Mouse (Mus musculus) megakaryocyte, embryonic 14.5 days (primary cell): ENCODE measurements around the gene Zmym6. TPM values are rescaled to one million over a fixed set of nuclear protein-coding genes. Genes with fewer than 3 reads are reported as not detected.

Experiments used
- H3K27me3 ChIP-seq: replicated peaks from 2 replicates; pipeline ENCODE3; 2012; ENCODE audit warnings: inconsistent platforms
- H3K36me3 ChIP-seq: replicated peaks from 2 replicates; pipeline ENCODE3; 2012; ENCODE audit warnings: low read length, inconsistent platforms, mixed read lengths
- H3K4me1 ChIP-seq: 2 replicates; pipeline ENCODE4 v1.6.1; 2012; ENCODE audit warnings: inconsistent platforms
- H3K4me3 ChIP-seq: replicated peaks from 2 replicates; pipeline ENCODE3; 2012; ENCODE audit warnings: moderate library complexity, mild to moderate bottlenecking, inconsistent platforms
- H3K9me3 ChIP-seq: 2 replicates; pipeline ENCODE4 v1.6.1; 2012; ENCODE audit warnings: inconsistent platforms
- FLI1 ChIP-seq: IDR thresholded peaks from 2 replicates; pipeline ENCODE4 v1.6.1; 2012; ENCODE audit warnings: low read length, inconsistent platforms, mixed read lengths
- GATA1 ChIP-seq: IDR thresholded peaks from 3 replicates; pipeline ENCODE4 v1.6.1; 2012; ENCODE audit warnings: mixed read lengths, low read length, inconsistent platforms, borderline replicate concordance
- polyA plus RNA-seq: library from polyadenylated mRNA; stranded (reverse); fragments of >175 nt; gene quantifications from 2 replicates; pipeline ENCODE4 v1.2.3, GENCODE M21; 2012; ENCODE audit warnings: low replicate concordance; ENCODE audit not compliant: insufficient read depth

Gene Zmym6
- polyA plus RNA-seq, 1 experiment: 0.09 TPM

DNA sequence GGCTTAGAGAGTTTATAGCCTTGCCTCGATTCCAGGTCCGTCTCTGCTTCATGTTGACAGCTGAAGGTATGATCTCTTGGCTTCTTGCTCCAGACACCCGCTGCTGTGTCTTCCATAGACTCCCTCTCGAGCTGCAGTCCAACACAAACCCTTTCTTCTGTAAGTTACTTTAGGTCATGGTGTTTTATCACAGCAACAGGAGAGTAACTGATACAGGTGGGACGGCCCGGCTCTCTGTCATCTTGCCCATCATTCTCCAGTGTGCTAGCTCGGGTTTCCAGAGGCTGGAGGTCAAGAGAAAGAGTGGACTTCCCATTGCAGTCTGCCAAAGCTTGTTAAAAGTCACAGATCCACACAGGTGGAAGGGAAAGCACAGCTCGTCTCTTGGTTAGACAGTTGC lies 86.7 kb downstream of the Zmym6 start:
- no peaks in the 10 kb centered on the region for H3K36me3 ChIP-seq
- peaks cover 41% of the 10 kb centered on the region for H3K27me3 ChIP-seq
- peaks cover 8% of the 10 kb centered on the region for H3K4me1 ChIP-seq
- 0 out of 2 replicates have a peak, but pooled peaks cover 3% of the 10 kb centered on the region for H3K9me3 ChIP-seq
- TF ChIP-seq FLI1 (no peak), GATA1 (no peak)
- no peak overlapping the region for H3K4me3 ChIP-seq

DNA sequence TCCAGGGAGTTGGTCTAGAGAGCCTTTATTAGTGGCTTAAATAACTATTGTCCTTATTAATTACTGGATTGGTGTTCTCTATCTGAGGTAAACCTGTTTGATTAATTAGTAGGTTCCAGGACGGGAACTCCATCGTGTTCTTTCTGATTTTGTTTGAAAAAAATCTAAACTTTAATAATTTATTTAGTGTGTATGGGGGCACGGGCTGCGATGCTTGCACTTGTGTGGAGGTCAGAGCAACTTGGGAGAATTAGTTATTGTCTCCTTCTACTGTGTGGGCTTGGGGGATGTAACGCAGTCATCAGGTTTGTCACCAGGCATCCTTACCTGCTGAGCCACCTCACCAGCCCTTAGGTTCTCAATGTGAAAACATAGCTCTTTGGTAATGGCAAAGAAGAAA lies 89.9 kb downstream of the Zmym6 start:
- 0 out of 2 replicates have a peak, but pooled peaks cover 3% of the 10 kb centered on the region for H3K9me3 ChIP-seq
- H3K4me3 ChIP-seq: no peak overlapping the region
- H3K36me3 ChIP-seq: no peaks in the 10 kb centered on the region
- peaks cover 19% of the 10 kb centered on the region for H3K4me1 ChIP-seq
- TF ChIP-seq GATA1: no peak
- no peak for TF ChIP-seq FLI1
- peaks cover 67% of the 10 kb centered on the region for H3K27me3 ChIP-seq

DNA sequence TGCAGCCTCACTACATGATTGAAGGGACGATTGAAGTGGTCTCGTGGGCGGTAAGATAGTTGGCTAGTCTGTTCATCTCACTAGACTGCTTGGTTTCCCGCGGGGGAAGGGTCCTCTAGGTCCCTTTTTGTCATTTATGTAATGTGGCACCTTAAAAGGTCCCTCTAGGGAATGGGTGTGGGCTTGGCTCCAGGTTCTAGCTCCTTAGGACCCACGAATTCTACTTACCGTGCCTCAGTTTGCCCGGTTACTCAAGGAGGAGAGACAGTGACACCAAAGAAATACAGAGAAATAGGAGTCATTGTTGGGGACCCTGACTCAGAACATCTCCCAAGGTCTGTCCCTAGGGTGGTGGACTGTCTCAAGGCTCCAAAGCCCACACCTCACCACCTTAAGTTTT lies 90.5 kb downstream of the Zmym6 start:
- Histone ChIP-seq H3K36me3 (no peaks in the 10 kb centered on the region), H3K4me1 (peaks cover 19% of the 10 kb centered on the region), H3K9me3 (0 out of 2 replicates have a peak, but pooled peaks cover 3% of the 10 kb centered on the region), H3K27me3 (peaks cover 74% of the 10 kb centered on the region), H3K4me3 (no peak overlapping the region)
- no peak for TF ChIP-seq FLI1
- no peak for TF ChIP-seq GATA1

DNA sequence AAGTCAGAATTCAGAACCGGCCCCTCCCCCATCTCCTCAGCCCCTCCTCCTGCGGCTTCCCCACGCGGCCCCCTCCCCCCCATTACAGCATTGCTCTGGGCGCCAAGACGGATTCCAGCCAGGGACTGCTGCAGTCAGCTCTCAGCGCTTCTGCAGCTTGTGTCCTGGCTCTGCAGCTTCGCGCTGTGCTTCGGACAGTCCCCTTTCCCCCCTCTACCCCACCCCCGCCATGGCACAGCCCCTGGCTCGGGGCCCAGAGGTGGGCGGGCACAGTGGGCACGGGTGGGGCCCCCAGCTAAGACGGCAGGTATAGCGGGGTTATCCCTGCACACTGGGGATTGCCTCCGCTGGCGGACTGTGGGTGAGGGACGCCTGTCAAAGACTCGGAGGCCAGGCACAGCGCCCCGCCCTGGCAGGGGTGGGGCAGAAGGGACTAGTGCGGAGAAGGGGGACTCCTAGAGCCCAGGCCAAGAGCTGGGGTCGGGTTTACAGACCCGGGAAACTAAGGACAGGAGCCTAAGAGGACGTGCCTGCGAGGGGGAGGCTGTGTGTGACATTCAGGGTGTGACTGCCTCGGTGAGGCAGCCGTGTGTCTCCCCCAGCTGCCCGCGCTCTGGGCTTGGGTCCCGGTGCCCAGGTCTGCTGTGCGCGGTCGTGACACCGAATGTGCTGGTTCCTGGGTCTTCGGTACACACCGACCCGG lies 91.2 kb downstream of the Zmym6 start:
- Histone ChIP-seq H3K4me3 (peak overlapping the region; percentile 86), H3K4me1 (peaks cover 19% of the 10 kb centered on the region), H3K9me3 (0 out of 2 replicates have a peak, but pooled peaks cover 3% of the 10 kb centered on the region), H3K36me3 (no peaks in the 10 kb centered on the region), H3K27me3 (peaks cover 78% of the 10 kb centered on the region)
- no peak for TF ChIP-seq GATA1
- no peak for TF ChIP-seq FLI1

DNA sequence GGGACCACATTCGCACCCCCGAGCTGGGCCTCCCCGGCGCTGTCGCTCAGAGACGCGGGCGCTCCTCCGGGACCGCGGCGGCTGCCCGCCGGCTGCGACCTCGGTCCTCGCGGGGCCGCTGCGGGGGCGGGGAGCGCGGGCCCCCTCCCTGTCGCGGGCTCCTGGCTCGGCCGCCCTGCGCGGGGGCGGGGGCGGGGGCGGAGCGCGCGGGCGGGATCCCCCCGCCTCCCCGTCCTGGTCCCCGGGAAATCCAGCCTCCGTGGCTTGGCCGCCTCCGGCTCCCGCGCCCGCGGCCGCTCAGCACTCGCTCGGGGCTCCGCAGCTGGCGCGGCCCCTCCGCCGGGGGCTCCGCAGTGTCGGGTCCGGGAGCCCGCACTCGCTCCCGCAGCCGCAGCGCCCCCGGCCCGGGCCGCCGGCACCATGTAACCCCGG lies 91.7 kb downstream of the Zmym6 start, which contains the start of gene Dlgap3:
Gene Dlgap3, plus strand, starts transcription at position 291 of the 432 bp plus-strand sequence.
- H3K36me3 ChIP-seq: no peaks in the 10 kb centered on the region
- no peak for TF ChIP-seq GATA1
- TF ChIP-seq FLI1: no peak
- H3K4me3 ChIP-seq: peak within 1 kb of the TSS; percentile 86
- peaks cover 74% of the 10 kb centered on the region for H3K27me3 ChIP-seq
- H3K4me1 ChIP-seq: peaks cover 19% of the 10 kb centered on the region
- 0 out of 2 replicates have a peak, but pooled peaks cover 3% of the 10 kb centered on the region for H3K9me3 ChIP-seq

DNA sequence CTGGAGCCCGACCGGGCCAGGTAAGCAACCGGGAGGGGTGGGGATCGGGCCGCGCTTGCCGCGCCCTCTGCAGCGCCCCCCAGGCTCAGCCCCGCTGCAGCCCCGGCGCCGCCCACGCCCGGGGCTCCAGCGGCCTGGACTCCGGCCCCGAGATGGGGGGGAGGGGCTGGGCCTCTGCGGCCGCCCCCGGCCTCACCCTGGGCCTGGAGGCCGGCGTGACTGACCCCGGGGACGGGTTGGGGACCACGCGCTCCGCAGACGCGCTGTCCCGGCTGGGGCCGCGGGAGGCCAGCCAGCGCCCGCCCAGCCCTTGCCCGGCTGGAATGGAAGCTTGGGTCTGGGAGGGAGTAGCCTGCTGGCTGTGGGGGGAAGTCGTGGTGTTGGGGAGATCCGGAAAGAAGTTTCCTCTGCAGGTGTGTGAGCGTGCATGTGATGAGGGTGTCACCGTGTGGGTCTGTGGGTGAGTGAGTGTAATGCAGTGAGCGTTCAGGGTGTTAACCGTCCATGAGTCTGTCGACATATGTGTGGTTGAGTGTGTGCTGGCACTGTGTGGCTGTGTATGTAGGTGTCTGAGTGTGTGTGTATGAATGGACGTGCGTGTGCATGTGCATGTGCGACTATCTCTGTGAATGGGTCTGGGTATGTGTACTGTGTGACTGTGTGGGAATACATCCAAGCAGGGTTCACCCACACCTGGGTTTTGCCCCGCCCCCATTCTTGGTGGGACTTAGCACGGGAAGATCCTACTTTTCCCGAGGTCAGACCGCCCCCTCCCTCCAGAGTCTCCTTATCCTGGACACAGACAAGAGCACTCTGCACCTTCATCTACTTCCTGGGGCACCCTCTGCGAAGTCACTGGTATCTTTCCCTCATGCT lies 92.4 kb downstream of the Zmym6 start:
- Histone ChIP-seq H3K36me3 (no peaks in the 10 kb centered on the region), H3K4me1 (peaks cover 19% of the 10 kb centered on the region), H3K27me3 (peaks cover 71% of the 10 kb centered on the region), H3K4me3 (peak overlapping the region; percentile 86), H3K9me3 (0 out of 2 replicates have a peak, but pooled peaks cover 3% of the 10 kb centered on the region)
- TF ChIP-seq GATA1: no peak
- TF ChIP-seq FLI1: no peak

DNA sequence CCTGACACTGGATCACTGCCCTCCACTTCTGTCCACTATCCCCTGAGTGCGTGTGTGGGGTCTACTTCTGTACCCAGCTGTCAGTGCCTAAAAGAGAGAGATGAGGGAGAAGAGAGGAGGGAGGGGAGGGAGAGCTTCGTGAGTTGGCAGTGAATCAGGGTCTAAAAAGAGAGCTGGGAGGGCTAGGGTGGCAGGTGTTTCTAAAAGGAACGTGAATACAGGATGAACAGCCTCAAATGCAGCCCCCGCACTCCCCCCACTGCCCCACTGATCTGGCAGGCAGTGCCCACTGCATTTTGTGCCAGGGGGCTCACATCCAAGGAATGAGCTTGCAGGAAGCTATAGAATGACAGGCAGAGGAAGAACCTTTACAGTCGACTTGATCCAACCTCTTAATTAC lies 93.7 kb downstream of the Zmym6 start:
- Histone ChIP-seq H3K4me1 (peaks cover 19% of the 10 kb centered on the region), H3K4me3 (no peak overlapping the region), H3K27me3 (peaks cover 69% of the 10 kb centered on the region), H3K9me3 (0 out of 2 replicates have a peak, but pooled peaks cover 3% of the 10 kb centered on the region), H3K36me3 (no peaks in the 10 kb centered on the region)
- TF ChIP-seq FLI1 (no peak), GATA1 (no peak)

DNA sequence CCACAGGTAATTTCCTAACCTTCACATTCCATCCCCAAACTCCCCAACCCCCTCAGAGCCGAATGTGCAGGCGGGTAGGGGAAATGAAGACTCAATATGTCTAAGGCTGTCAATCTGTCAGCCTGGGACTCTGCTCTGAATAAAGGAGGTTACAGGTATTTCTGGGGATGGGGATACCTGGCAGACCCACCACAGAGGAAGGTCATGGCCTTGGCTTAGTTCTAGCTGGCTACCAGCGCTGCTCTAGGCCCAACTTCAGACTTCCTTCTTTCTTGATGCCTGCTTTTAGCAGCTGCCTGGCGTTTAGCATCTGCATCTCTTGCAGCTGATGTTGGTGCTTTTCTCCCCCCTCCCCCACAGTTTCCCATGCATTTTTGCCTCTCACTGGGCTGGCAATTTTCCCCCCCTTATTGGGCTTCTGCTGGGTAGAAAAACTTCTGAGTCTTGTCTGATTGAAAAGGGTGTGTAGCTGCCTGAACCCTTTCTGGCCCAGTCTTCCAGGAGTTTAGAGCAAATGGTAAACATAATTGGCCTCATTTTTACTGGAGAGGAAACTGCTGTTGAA lies 94.2 kb downstream of the Zmym6 start:
- Histone ChIP-seq H3K36me3 (no peaks in the 10 kb centered on the region), H3K9me3 (0 out of 2 replicates have a peak, but pooled peaks cover 3% of the 10 kb centered on the region), H3K4me1 (peaks cover 19% of the 10 kb centered on the region), H3K4me3 (no peak overlapping the region), H3K27me3 (peaks cover 70% of the 10 kb centered on the region)
- no peak for TF ChIP-seq GATA1
- TF ChIP-seq FLI1: no peak

DNA sequence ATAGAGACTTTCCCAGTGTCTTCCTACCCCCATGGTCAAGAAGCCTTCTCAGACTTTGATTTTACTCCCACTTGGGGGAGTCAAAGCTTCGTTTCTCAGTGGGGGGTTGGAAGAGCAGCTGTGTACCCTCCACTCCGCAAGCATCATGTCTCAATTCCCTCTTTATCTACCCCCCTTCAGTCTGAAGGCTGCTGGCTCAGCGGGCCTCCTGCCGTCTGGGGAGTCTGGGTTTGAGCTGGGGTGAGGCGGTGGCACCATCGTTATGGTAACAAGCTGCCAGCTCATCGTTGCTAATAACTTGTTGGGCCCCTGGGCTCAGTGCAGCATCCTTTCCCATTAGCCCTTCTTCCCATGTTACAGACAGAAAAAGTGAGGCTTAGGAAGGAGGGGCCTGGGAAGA lies 94.9 kb downstream of the Zmym6 start:
- Histone ChIP-seq H3K27me3 (peaks cover 69% of the 10 kb centered on the region), H3K9me3 (no peaks in the 10 kb centered on the region), H3K36me3 (no peaks in the 10 kb centered on the region), H3K4me3 (no peak overlapping the region), H3K4me1 (peaks cover 19% of the 10 kb centered on the region)
- TF ChIP-seq GATA1 (no peak), FLI1 (no peak)
